8 mouse cellular contexts compared by ENCODE assay signal in the genomic region with DNA sequence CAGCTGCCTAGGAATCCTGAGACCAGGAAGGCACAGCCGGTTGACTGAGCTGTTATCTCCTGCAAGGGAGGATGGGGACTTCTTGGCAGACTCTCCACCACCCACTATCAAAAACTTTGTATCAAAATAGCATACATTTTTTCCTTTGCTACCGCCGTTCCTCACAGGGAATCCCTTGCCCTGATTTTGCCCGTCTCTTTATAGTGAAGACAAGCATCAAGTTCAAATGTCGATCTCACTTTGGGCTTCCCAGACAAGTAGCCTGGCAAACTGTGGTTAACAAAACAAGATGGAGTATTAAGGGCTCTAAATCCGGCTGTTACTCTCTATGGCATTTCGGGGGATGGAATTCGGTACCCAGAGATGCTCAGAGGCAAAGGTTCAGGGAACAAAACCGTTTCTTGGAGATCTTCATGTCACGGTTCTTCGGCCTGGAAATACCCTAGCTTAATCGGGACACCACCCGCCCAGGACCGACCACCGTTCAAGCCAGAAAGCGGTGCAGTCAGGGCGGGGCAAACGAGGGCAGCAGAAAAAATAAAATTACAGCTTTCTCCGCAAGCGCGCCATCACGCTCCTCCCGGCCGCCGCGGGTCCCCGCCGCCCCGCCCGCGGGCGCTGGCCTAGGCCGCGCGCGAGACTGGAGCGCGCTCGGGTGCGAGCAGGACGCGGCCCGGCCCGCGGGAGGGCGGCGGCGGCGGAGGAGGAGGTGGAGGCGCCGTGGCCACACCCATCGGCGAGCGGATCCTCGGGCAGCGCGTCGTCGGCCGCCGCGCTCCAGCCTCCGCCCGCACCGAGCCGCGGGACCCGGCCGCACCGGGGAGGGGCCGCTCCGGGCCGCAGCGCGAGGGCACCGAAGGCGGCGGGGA. TPM values are rescaled to one million over a fixed set of nuclear protein-coding genes. Genes with fewer than 3 reads are reported as not detected.
DNase-seq lines count a peak whose midpoint lies in the region; ATAC-seq lines count a peak whose summit lies in the region.

Gene Arl8a (plus strand): TSS at position 748 of the 869 bp plus-strand sequence.

- 0 out of 2 replicates have a peak, but pooled peaks cover 3% of the 10 kb centered on the region for H3K27me3 ChIP-seq in hindbrain, embryonic 13.5 days

- H3K4me2 ChIP-seq in hindbrain, embryonic 13.5 days = peak within 1 kb of the TSS; percentile 98

- peak within 1 kb of the TSS; percentile 96 for H3K27ac ChIP-seq in hindbrain, embryonic 13.5 days

- peak within 1 kb of the TSS; percentile 100 for H3K4me3 ChIP-seq in hindbrain, embryonic 13.5 days

- H3K9me3 ChIP-seq in hindbrain, embryonic 13.5 days = no peaks in the 10 kb centered on the region

- H3K4me1 ChIP-seq in hindbrain, embryonic 13.5 days (replicated peaks) = peaks cover 39% of the 10 kb centered on the region

- H3K36me3 ChIP-seq in hindbrain, embryonic 13.5 days = peaks cover 4% of the 10 kb centered on the region

- peak; percentile 93 for DNase-seq in NIH3T3 (ENCODE audit: low read depth)
- DNase-seq in cerebellum, postnatal 14 days = peak; percentile 91 to 94
- peak; percentile 62 to 68 for DNase-seq in frontal cortex, postnatal 25 days (ENCODE audit: low spot score in 2 of 2)
- peak; percentile 75 for DNase-seq in left cerebral cortex, adult 11 months (ENCODE audit: low spot score)
- peak; percentile 88 to 94 for DNase-seq in lung, postnatal 4 days
- DNase-seq in retina, postnatal 1 day = peak; percentile 88
- peak; percentile 88 for DNase-seq in thymus, postnatal 4 days

- H3K9ac ChIP-seq in hindbrain, embryonic 13.5 days = peak within 1 kb of the TSS; percentile 95

- ATAC-seq in hindbrain, embryonic 13.5 days (ENCODE audit: low FRiP score) = peak; percentile 77

- under 1% methylated on average over 56 of the region's 78 CpGs for WGBS in hindbrain, embryonic 13.5 days

RNA-seq across cellular contexts. Expression of gene Arl8a, which starts in this region (rescaled TPM):
- polyA plus RNA-seq in hindbrain, embryonic 13.5 days (2015; fragmentation: Nextera tagmentation; extraction: Ambion mirVana) = 284 and 285 TPM in 2 replicates

Comparison
In these comparisons a context has a peak if more than half of its experiments do, and no peak if none do; other contexts are left out.
1. Peak in every context shown above with its lines: DNase-seq, ATAC-seq, H3K4me3 ChIP-seq and H3K27ac ChIP-seq.